Mouse (Mus musculus): ENCODE data around the gene Bmf. TPM values are rescaled to one million over a fixed set of nuclear protein-coding genes. Genes with fewer than 3 reads are reported as not detected.
A peak's percentile ranks its signal among the peaks of the same experiment; 100 is the strongest.
"Not testable (repeated sequence)": the region's sequence is repeated elsewhere in the genome, so short reads cannot be mapped to it uniquely, and the experiment has no call there.

The Bmf gene
- polyA plus RNA-seq, 1 experiment from 2014 or later: 2.8 TPM

DNA sequence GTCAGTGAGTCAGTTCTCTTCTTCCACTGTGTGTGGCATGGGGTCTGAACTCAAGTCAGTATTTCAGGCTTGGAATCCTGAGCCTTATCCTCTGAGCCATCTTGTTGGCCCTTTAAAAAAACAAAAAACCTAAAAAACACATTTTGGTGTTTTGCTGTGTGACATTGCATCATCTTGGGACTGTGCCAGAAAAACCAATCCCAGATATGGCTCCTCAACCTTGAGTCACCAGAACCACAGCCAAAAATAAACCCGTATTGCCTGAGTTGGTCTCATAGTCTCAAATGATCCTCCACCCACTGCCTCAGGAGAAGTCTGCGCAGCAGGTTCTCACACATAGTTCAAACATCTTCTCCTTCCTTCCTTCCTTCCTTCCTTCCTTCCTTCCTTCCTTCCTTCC is 21.5 kb upstream of the Bmf start:
- DNase-seq (ENCODE audit: low spot score, missing footprints) (no peak), ATAC-seq (ENCODE audit: low FRiP score) (no peak)
- H3K4me3 ChIP-seq (ENCODE audit: low read depth, low read length): no peak overlapping the region
- 90% methylated on average over 2 of the region's 2 CpGs for WGBS
- H3K4me2 ChIP-seq: no peak overlapping the region
- no peak overlapping the region for H3K27ac ChIP-seq (ENCODE audit: low read depth, low read length)
- H3K36me3 ChIP-seq (ENCODE audit: control insufficient read depth, insufficient read depth, low read length): no peaks in the 10 kb centered on the region
- H3K4me1 ChIP-seq (ENCODE audit: control insufficient read depth, insufficient read depth, low read length): no peaks in the 10 kb centered on the region
- H3K9ac ChIP-seq (ENCODE audit: low read length): no peak overlapping the region
- H3K9me3 ChIP-seq (ENCODE audit: control insufficient read depth, low read length): no peaks in the 10 kb centered on the region
- no peaks in the 10 kb centered on the region for H3K27me3 ChIP-seq (ENCODE audit: control insufficient read depth, insufficient read depth, low read length)

DNA sequence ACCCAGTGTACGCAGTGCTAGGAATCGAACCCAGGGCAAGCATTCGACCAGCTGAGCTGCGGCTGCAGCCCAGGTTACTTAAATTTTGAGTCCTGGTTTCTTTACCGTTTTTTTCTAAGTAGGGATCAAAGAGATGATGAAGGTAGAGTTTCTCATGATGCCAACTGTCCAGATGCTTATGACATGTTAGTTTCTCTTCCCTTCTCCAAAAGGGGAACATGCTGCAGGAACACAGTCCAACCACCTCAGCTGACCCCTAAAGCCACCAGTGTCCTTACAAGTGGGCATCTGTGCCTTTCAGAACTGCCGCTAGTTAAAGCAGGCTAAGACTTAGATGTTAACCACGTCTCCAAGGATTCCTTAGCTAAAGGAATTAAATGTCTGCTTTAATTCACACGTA is 17.7 kb upstream of the Bmf start:
- Histone ChIP-seq H3K27ac (ENCODE audit: low read depth, low read length) (no peak overlapping the region), H3K4me3 (ENCODE audit: low read depth, low read length) (no peak overlapping the region), H3K9ac (ENCODE audit: low read length) (no peak overlapping the region), H3K9me3 (ENCODE audit: control insufficient read depth, low read length) (no peaks in the 10 kb centered on the region), H3K27me3 (ENCODE audit: control insufficient read depth, insufficient read depth, low read length) (no peaks in the 10 kb centered on the region), H3K4me2 (no peak overlapping the region), H3K4me1 (ENCODE audit: control insufficient read depth, insufficient read depth, low read length) (no peaks in the 10 kb centered on the region), H3K36me3 (ENCODE audit: control insufficient read depth, insufficient read depth, low read length) (no peaks in the 10 kb centered on the region)
- ATAC-seq (ENCODE audit: low FRiP score) (no peak), DNase-seq (ENCODE audit: low spot score, missing footprints) (no peak)
- WGBS: 86% methylated on average over 8 of the region's 8 CpGs

DNA sequence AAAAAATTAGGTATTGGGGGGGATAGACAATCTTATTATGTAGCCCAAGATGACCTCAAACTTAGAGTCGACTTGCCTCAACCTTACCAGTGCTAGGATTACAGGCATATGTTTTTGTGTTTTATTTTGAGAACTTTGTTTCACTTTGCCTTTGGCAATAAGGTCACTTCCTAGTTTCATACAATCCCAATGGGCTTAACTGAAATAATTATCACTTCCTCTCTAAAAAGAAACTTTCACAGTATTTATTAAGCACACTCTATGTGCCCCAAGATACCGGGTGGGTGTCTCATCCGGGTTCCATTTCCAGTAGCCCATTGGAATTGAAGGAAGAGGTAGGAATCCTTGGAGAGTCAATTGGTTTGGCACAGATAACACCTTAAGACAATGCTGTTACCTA is 12.9 kb upstream of the Bmf start:
- H3K4me1 ChIP-seq (ENCODE audit: control insufficient read depth, insufficient read depth, low read length): no peaks in the 10 kb centered on the region
- H3K27me3 ChIP-seq (ENCODE audit: control insufficient read depth, insufficient read depth, low read length): no peaks in the 10 kb centered on the region
- DNase-seq (ENCODE audit: low spot score, missing footprints) (no peak), ATAC-seq (ENCODE audit: low FRiP score) (no peak)
- WGBS: 94% methylated on average over 3 of the region's 3 CpGs
- no peak overlapping the region for H3K4me2 ChIP-seq
- no peak overlapping the region for H3K27ac ChIP-seq (ENCODE audit: low read depth, low read length)
- H3K9me3 ChIP-seq (ENCODE audit: control insufficient read depth, low read length): no peaks in the 10 kb centered on the region
- no peaks in the 10 kb centered on the region for H3K36me3 ChIP-seq (ENCODE audit: control insufficient read depth, insufficient read depth, low read length)
- H3K9ac ChIP-seq (ENCODE audit: low read length): no peak overlapping the region
- H3K4me3 ChIP-seq (ENCODE audit: low read depth, low read length): no peak overlapping the region

DNA sequence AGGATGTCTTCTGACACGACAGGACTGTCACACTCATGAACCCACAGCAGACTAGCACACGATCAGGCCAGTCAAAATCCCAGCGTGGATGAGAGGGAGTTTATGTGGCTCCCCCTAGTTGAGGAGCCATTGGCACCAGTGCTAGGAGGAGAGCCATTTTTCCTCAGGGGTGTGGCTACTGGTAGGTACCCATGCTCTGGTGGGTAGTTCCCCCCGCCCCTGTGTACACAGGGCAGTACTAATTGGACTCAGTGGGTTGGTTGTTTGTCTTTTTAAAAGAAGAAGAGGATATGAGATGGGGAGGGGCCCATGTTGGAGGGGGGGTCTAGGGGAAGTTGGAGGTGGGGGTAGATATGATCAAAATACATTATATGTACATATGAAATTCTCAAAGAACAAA is 12.5 kb upstream of the Bmf start:
- Histone ChIP-seq H3K27me3 (ENCODE audit: control insufficient read depth, insufficient read depth, low read length) (no peaks in the 10 kb centered on the region), H3K4me3 (ENCODE audit: low read depth, low read length) (no peak overlapping the region), H3K4me1 (ENCODE audit: control insufficient read depth, insufficient read depth, low read length) (no peaks in the 10 kb centered on the region), H3K27ac (ENCODE audit: low read depth, low read length) (no peak overlapping the region), H3K4me2 (no peak overlapping the region), H3K9ac (ENCODE audit: low read length) (no peak overlapping the region), H3K36me3 (ENCODE audit: control insufficient read depth, insufficient read depth, low read length) (no peaks in the 10 kb centered on the region), H3K9me3 (ENCODE audit: control insufficient read depth, low read length) (no peaks in the 10 kb centered on the region)
- no peak for DNase-seq (ENCODE audit: low spot score, missing footprints)
- WGBS: 81% methylated on average over 4 of the region's 4 CpGs
- ATAC-seq (ENCODE audit: low FRiP score): no peak

DNA sequence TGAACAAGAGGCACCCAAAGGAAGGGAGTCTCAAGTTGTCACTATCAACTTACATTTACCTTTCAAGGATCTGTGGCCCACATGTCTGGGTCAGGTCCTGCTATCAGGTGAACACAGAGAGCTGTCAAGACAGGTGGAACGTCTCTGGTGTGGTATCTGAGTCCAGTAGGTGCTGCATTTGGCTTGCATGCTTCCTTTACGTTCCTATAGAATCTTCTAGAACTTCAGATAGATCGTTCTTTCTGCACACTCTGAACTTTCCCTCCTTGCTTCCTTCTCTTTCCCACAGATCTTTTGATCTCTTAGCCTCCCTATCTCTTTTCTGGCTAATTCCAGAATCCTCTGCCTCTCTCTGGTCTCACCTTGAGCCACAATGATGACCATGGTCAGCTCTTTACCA is 8.9 kb upstream of the Bmf start:
- Histone ChIP-seq H3K9ac (ENCODE audit: low read length) (no peak overlapping the region), H3K27ac (ENCODE audit: low read depth, low read length) (no peak overlapping the region), H3K36me3 (ENCODE audit: control insufficient read depth, insufficient read depth, low read length) (no peaks in the 10 kb centered on the region), H3K27me3 (ENCODE audit: control insufficient read depth, insufficient read depth, low read length) (no peaks in the 10 kb centered on the region), H3K4me2 (no peak overlapping the region), H3K4me1 (ENCODE audit: control insufficient read depth, insufficient read depth, low read length) (no peaks in the 10 kb centered on the region), H3K9me3 (ENCODE audit: control insufficient read depth, low read length) (no peaks in the 10 kb centered on the region), H3K4me3 (ENCODE audit: low read depth, low read length) (no peak overlapping the region)
- no peak for DNase-seq (ENCODE audit: low spot score, missing footprints)
- 89% methylated on average over 3 of the region's 3 CpGs for WGBS
- ATAC-seq (ENCODE audit: low FRiP score): no peak

DNA sequence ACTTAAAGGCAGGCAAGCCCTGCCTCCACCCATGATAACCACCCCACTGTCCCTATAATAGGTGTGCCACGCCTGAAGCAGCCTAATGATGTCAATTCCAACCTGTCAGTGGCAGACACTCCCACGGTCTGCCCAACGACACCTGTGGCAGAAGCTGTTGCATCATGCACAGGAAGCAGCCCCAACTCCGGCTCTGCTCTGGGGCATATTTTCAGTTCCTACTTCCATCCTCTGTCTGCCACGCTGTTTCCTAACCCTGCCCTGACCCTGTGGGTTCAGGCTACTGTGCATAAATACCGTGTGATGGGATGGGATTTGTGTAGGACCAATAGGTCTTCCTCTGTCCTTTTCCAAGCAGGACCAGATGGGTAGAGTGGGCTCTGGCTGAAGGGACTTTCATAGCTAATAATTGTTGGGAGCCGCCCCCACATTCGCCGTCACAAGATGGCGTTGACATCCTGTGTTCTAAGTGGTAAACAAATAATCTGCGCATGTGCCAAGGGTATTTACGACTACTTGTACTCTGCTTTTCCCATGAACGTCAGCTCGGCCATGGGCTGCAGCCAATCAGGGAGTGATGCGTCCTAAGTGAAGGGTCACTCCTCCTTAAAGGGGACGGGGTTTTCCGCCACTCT is 5.0 kb upstream of the Bmf start:
- not testable (repeated sequence) for DNase-seq (ENCODE audit: low spot score, missing footprints); H3K9me3 ChIP-seq (ENCODE audit: control insufficient read depth, low read length); H3K27me3 ChIP-seq (ENCODE audit: control insufficient read depth, insufficient read depth, low read length); H3K36me3 ChIP-seq (ENCODE audit: control insufficient read depth, insufficient read depth, low read length); H3K27ac ChIP-seq (ENCODE audit: low read depth, low read length); H3K4me1 ChIP-seq (ENCODE audit: control insufficient read depth, insufficient read depth, low read length)
- Histone ChIP-seq H3K4me2 (peak overlapping the region; percentile 42), H3K9ac (ENCODE audit: low read length) (peak overlapping the region; percentile 24; the same call in 1 of the 2 replicates), H3K4me3 (ENCODE audit: low read depth, low read length) (peak overlapping the region; percentile 33)
- ATAC-seq (ENCODE audit: low FRiP score): 0 out of 2 replicates have a peak, but pooled peaks have one; percentile 54
- 60% methylated on average over 14 of the region's 17 CpGs for WGBS

DNA sequence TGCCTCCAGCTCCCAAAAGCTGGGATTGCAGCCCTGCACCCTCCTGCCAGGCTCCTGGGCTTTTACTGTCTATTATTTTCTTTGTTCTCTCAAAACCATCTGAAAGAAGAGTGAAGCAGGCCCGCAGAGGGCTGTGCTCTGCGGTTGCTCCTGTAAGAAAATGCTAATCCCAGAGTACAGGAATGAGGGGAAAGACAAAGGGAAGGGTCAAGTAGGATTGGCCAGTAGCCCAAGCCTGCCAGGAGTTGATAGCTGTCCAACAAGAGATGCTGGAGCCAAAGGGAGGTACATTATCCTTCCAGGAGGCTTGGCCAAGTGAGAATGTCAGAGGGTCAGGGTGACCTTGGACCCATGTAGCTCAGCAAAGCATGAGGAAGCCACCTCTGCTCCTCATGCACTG is 2.1 kb upstream of the Bmf start:
- Histone ChIP-seq H3K27me3 (ENCODE audit: control insufficient read depth, insufficient read depth, low read length) (no peaks in the 10 kb centered on the region), H3K4me2 (no peak overlapping the region), H3K36me3 (ENCODE audit: control insufficient read depth, insufficient read depth, low read length) (no peaks in the 10 kb centered on the region), H3K4me1 (ENCODE audit: control insufficient read depth, insufficient read depth, low read length) (peaks cover 17% of the 10 kb centered on the region), H3K27ac (ENCODE audit: low read depth, low read length) (no peak overlapping the region), H3K9me3 (ENCODE audit: control insufficient read depth, low read length) (no peaks in the 10 kb centered on the region), H3K9ac (ENCODE audit: low read length) (no peak overlapping the region), H3K4me3 (ENCODE audit: low read depth, low read length) (no peak overlapping the region)
- ATAC-seq (ENCODE audit: low FRiP score) (no peak), DNase-seq (ENCODE audit: low spot score, missing footprints) (no peak)
- WGBS: 47% methylated on average over 2 of the region's 2 CpGs

DNA sequence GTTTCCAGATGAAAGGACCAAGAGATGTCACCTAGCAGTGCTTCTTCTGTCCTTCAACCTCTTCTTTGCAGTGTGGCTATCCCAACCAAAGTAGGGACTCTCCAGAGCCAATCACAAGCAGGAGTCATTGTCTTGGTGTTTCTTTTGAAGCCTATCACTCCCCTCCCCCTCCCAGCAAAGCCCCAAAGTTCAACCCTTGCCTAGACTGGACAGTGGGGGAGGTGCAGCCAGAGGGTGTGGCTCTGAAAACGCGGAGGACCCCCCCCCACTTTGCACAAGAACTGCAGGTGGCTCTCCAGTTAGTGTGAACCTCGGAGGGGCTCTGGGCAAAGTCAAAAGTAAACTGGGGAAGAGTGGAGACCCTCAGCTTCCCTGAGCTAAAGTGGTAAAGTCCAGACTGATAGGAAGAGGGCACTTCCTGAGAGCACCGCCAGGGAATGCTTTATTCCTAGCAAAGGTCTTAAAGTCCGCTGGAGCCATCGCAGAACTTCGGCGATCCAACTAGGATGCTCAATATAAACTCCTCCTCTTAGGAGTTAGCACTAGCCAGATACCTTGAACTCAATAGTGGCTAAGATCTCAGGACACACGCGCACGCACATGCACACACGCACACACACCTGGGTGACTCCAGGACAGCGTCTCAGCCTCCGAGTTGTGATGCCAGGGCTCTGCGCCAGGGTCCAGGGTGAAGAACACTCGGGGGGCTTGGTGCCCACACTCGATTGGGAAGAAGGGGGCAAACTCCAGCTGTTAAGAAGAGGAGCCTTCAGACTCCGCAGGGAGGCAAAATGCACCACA is 866 bp downstream of the Bmf start:
- Histone ChIP-seq H3K27ac (ENCODE audit: low read depth, low read length) (no peak overlapping the region), H3K36me3 (ENCODE audit: control insufficient read depth, insufficient read depth, low read length) (no peaks in the 10 kb centered on the region), H3K9ac (ENCODE audit: low read length) (peak overlapping the region; percentile 74), H3K4me1 (ENCODE audit: control insufficient read depth, insufficient read depth, low read length) (peaks cover 38% of the 10 kb centered on the region), H3K27me3 (ENCODE audit: control insufficient read depth, insufficient read depth, low read length) (no peaks in the 10 kb centered on the region), H3K4me3 (ENCODE audit: low read depth, low read length) (peak overlapping the region; percentile 82), H3K4me2 (peak overlapping the region; percentile 94), H3K9me3 (ENCODE audit: control insufficient read depth, low read length) (no peaks in the 10 kb centered on the region)
- DNase-seq (ENCODE audit: low spot score, missing footprints): peak; percentile 94
- peak; percentile 28; the same call in 1 of the 2 replicates for ATAC-seq (ENCODE audit: low FRiP score)
- WGBS: 1% methylated on average over 18 of the region's 18 CpGs

DNA sequence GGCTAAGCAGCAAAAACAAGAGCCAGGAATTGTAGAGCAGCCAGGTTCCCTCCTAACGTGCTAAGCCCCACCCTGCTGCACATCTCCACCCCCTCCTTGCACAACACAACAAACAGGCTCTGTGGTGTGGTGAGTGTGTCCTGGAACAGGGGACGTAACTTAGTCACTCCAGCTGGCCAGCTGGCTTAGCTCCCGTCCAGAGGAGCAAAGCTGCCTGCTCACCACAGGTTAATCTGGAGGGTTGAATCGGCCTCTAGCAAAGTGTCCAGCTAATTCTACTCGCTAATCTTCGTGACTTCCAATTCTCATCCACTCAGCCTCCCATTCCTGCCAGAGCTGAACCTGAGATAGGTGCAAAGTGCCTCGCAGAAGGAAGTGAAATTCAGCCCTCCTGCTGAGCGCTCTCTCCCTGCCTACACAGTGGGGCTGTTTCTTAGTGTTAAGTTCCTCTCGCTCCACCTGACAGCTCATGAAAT is 1.9 kb downstream of the Bmf start:
- H3K4me3 ChIP-seq (ENCODE audit: low read depth, low read length): no peak overlapping the region
- no peak for DNase-seq (ENCODE audit: low spot score, missing footprints)
- no peak for ATAC-seq (ENCODE audit: low FRiP score)
- H3K9ac ChIP-seq (ENCODE audit: low read length): no peak overlapping the region
- H3K27me3 ChIP-seq (ENCODE audit: control insufficient read depth, insufficient read depth, low read length): no peaks in the 10 kb centered on the region
- H3K9me3 ChIP-seq (ENCODE audit: control insufficient read depth, low read length): no peaks in the 10 kb centered on the region
- WGBS: 5% methylated on average over 9 of the region's 9 CpGs
- H3K4me2 ChIP-seq: peak overlapping the region; percentile 94
- peaks cover 38% of the 10 kb centered on the region for H3K4me1 ChIP-seq (ENCODE audit: control insufficient read depth, insufficient read depth, low read length)
- H3K36me3 ChIP-seq (ENCODE audit: control insufficient read depth, insufficient read depth, low read length): no peaks in the 10 kb centered on the region
- no peak overlapping the region for H3K27ac ChIP-seq (ENCODE audit: low read depth, low read length)
